Mouse (Mus musculus): ENCODE data around the gene Acta2.

- TF ChIP-seq POLR2A (IDR thresholded peaks at IDR 0.05; ENCODE audit: insufficient read depth, low read depth, low read length) (no peak), CTCF (IDR thresholded peaks at IDR 0.05; ENCODE audit: insufficient read depth, low read depth, low read length) (no peak)
Observed at GRCm38 (mm10) chr19:34193683-34194082, 61.7 kb downstream of the Acta2 start.

All from olfactory bulb, adult 2 months (tissue).